Mouse (Mus musculus): ENCODE results near the gene Rab5if. TPM values are rescaled to one million over a fixed set of nuclear protein-coding genes. Genes with fewer than 3 reads are reported as not detected.

Rab5if gene
- total and polyA plus RNA-seq, 3 experiments, result 226 to 315 (median 263) TPM

DNA sequence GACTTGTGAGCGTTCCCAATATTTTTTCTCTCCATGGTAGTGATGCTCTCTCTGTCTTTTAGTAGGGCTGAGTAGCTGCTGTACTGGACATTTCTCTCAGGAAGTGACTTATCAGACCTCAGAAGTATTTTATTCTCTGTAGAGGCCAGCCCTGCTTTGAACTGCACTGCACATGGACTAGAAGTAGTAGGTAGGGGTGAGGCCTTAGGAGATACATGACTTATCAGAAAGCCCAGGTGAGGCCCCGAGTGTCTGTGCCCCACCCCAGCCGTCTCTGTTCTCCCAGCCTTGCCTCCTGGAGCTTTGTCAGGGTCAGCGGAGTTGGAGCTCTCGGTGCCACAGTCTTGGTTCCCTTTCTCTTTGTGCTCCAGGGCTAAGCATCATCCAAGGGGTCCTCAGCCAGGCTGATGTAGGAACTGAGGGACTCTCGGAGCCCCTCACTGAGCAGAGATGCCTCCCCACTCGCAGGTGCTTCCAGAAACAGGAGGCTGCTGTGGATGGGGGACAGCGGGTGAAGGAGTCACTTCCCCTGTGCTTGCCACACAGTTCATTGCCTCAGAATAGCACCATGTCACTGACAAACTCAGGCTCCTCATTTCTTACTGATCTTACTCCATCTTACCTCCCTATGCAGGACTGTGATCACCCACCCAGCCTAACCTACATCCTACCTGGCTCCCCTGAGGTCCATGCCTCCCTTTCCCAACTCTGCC lies 11.3 kb downstream of the Rab5if start:
- Histone ChIP-seq H3K36me3 (ENCODE audit: control insufficient read depth in 1 of 2, insufficient read depth in 2 of 2, low read length in 2 of 2) (peaks cover 11 to 12% of the 10 kb centered on the region in 2 experiments; a peak in 3 of 4 replicates), H3K27me3 (ENCODE audit: control insufficient read depth in 1 of 2, insufficient read depth in 2 of 2, low read length in 2 of 2) (no peaks in the 10 kb centered on the region), H3K9me3 (replicated peaks; ENCODE audit: insufficient read depth, low read length) (no peaks in the 10 kb centered on the region), H3K27ac (ENCODE audit: control insufficient read depth, low read depth, low read length) (no peak overlapping the region), H3K79me2 (ENCODE audit: control insufficient read depth, insufficient read depth, low read length, poor library complexity) (no peaks in the 10 kb centered on the region; the same call in 1 of the 2 replicates), H3K4me1 (ENCODE audit: control insufficient read depth in 1 of 2, insufficient read depth in 2 of 2, low read length in 2 of 2) (peaks cover 4 to 11% of the 10 kb centered on the region in 2 experiments; a peak in 3 of 4 replicates), H3K4me3 (ENCODE audit: control insufficient read depth in 1 of 2, insufficient read depth in 1 of 2, low read depth in 2 of 2, low read length in 2 of 2) (no peak overlapping the region), H3K9ac (ENCODE audit: control insufficient read depth, low read depth, low read length, poor library complexity, severe bottlenecking) (no peak overlapping the region)
- no peak for DNase-seq (ENCODE audit: low read depth, low spot score)
- TF ChIP-seq SMC3 (IDR thresholded peaks at IDR 0.05; ENCODE audit: low read depth, low read length), result no peak
- TF ChIP-seq TAL1 (IDR thresholded peaks at IDR 0.05; ENCODE audit: low read length), result no peak
- no peak for TF ChIP-seq MAFK (IDR thresholded peaks at IDR 0.05; ENCODE audit: borderline replicate concordance, low read depth, low read length)
- TF ChIP-seq USF1 (IDR thresholded peaks at IDR 0.05; ENCODE audit: low read depth, low read length), result no peak
- peak in 1 of 2 experiments; percentile 10; a peak in 1 of 4 replicates for TF ChIP-seq POLR2A (IDR thresholded peaks at IDR 0.05; ENCODE audit: control insufficient read depth in 1 of 2, insufficient read depth in 1 of 2, low read depth in 1 of 2, low read length in 2 of 2, poor library complexity in 1 of 2)
- no peak for TF ChIP-seq MYC (IDR thresholded peaks at IDR 0.05; ENCODE audit: low read depth, low read length)
- no peak for TF ChIP-seq MAZ (IDR thresholded peaks at IDR 0.05; ENCODE audit: low read depth, low read length)
- no peak for TF ChIP-seq POLR2AphosphoS2 (IDR thresholded peaks at IDR 0.05; ENCODE audit: low read length)

DNA sequence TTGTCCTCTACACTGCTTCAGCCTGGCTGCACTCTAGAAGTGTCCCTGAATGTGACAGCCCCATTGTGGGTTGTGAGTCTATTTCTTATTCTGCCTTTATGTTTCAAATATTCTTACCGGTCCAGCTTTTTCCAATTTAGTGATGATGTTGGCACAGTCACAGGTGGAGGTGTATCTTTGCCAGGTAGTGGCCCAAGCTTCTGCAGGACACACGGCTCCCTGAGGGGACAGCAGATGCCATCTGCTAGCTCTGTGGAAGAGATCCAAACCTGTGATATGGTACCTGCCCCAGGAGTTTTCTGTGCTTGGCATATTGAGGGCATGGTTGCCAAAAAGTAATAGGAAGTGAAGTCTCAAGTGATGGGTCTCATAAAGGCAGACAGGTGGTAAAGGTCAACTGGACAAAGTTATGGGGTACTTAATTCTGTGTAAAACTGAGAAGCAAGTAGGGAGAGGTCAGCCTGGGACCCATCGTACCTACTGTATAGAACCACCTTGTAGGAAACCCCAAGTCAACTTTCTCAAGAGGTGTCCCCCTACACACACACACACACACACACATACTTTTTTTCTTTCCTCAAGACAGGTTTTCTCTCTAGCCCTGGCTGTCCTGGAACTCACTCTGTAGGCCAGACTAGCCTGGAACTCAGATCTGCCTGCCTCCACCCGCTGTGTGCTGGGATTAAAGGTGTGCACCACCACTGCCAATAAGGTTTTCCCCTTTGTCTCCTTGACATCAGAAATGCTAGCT lies 12.0 kb downstream of the Rab5if start:
- H3K27me3 ChIP-seq (ENCODE audit: control insufficient read depth in 1 of 2, insufficient read depth in 2 of 2, low read length in 2 of 2), result no peaks in the 10 kb centered on the region
- H3K9me3 ChIP-seq (replicated peaks; ENCODE audit: insufficient read depth, low read length), result no peaks in the 10 kb centered on the region
- no peaks in the 10 kb centered on the region; the same call in 1 of the 2 replicates for H3K79me2 ChIP-seq (ENCODE audit: control insufficient read depth, insufficient read depth, low read length, poor library complexity)
- H3K27ac ChIP-seq (ENCODE audit: control insufficient read depth, low read depth, low read length), result no peak overlapping the region
- H3K9ac ChIP-seq (ENCODE audit: control insufficient read depth, low read depth, low read length, poor library complexity, severe bottlenecking), result no peak overlapping the region
- peaks cover 4 to 10% of the 10 kb centered on the region in 2 experiments; a peak in 3 of 4 replicates for H3K4me1 ChIP-seq (ENCODE audit: control insufficient read depth in 1 of 2, insufficient read depth in 2 of 2, low read length in 2 of 2)
- TF ChIP-seq TBP (IDR thresholded peaks at IDR 0.05; ENCODE audit: low read depth, low read length) (no peak), MXI1 (IDR thresholded peaks at IDR 0.05; ENCODE audit: low read depth, low read length) (no peak), NRF1 (IDR thresholded peaks at IDR 0.05; ENCODE audit: insufficient read depth, low read depth, low read length, poor library complexity, severe bottlenecking) (no peak), GABPA (IDR thresholded peaks at IDR 0.05; ENCODE audit: low read depth, low read length) (no peak), EP300 (IDR thresholded peaks at IDR 0.05; ENCODE audit: low read depth in 1 of 2, low read length in 2 of 2) (no peak), MAFK (IDR thresholded peaks at IDR 0.05; ENCODE audit: borderline replicate concordance, low read depth, low read length) (no peak), USF2 (IDR thresholded peaks at IDR 0.05; ENCODE audit: borderline replicate concordance in 1 of 2, insufficient read depth in 1 of 2, low read depth in 1 of 2, low read length in 2 of 2) (no peak), SIN3A (IDR thresholded peaks at IDR 0.05; ENCODE audit: low read length) (no peak), UBTF (IDR thresholded peaks at IDR 0.05; ENCODE audit: borderline replicate concordance, insufficient read depth, low read depth, low read length) (no peak), TAL1 (IDR thresholded peaks at IDR 0.05; ENCODE audit: low read length) (no peak), CTCF (IDR thresholded peaks at IDR 0.05 in 2 of 3, conservative IDR thresholded peaks at IDR 0.05 in 1 of 3; ENCODE audit: control insufficient read depth in 1 of 3, insufficient read depth in 1 of 3, low read depth in 2 of 3, low read length in 3 of 3, poor library complexity in 1 of 3, severe bottlenecking in 1 of 3) (no peak), MYB (IDR thresholded peaks at IDR 0.05; ENCODE audit: low read depth, low read length) (no peak), CHD2 (IDR thresholded peaks at IDR 0.05; ENCODE audit: low read length) (no peak), E2F4 (IDR thresholded peaks at IDR 0.05; ENCODE audit: borderline replicate concordance, low read depth, low read length) (no peak)
- DNase-seq (ENCODE audit: low read depth, low spot score), result no peak
- H3K36me3 ChIP-seq (ENCODE audit: control insufficient read depth in 1 of 2, insufficient read depth in 2 of 2, low read length in 2 of 2), result peaks cover 9 to 11% of the 10 kb centered on the region in 2 experiments; a peak in 3 of 4 replicates
- H3K4me3 ChIP-seq (ENCODE audit: control insufficient read depth in 1 of 2, insufficient read depth in 1 of 2, low read depth in 2 of 2, low read length in 2 of 2), result no peak overlapping the region

Measured in MEL (cell line).